Mouse (Mus musculus) embryonic facial prominence, embryonic 15.5 days (tissue): ENCODE results near the gene Mreg. TPM values are rescaled to one million over a fixed set of nuclear protein-coding genes. Genes with fewer than 3 reads are reported as not detected.

ENCODE experiments used
- ATAC-seq: fragments of 200-750 bp; cut with Nextera tagmentation; 2 replicates; pipeline ENCODE4 v1.8.0; 2017; ENCODE audit warnings: low read depth, moderate TSS enrichment; ENCODE audit not compliant: insufficient number of reproducible peaks, low FRiP score, low TSS enrichment
- H3K27ac ChIP-seq: fragments of 300-500 bp; sonication (generic); replicated peaks from 2 replicates; pipeline ENCODE4 v1.5.1; 2015; ENCODE audit warnings: mild to moderate bottlenecking, inconsistent platforms
- H3K27me3 ChIP-seq: fragments of 300-500 bp; sonication (generic); 2 replicates; pipeline ENCODE4 v1.6.1; 2015; ENCODE audit warnings: inconsistent platforms
- H3K36me3 ChIP-seq: fragments of 300-500 bp; sonication (generic); 2 replicates; pipeline ENCODE4 v1.6.1; 2015; ENCODE audit warnings: mild to moderate bottlenecking, inconsistent platforms
- H3K4me1 ChIP-seq: fragments of 300-500 bp; sonication (generic); 2 replicates; pipeline ENCODE4 v1.6.1; 2015; ENCODE audit warnings: inconsistent platforms
- H3K4me2 ChIP-seq: fragments of 300-500 bp; sonication (generic); replicated peaks from 2 replicates; pipeline ENCODE4 v1.6.1; 2015; ENCODE audit warnings: mild to moderate bottlenecking, inconsistent platforms
- H3K4me3 ChIP-seq: fragments of 300-500 bp; sonication (generic); replicated peaks from 2 replicates; pipeline ENCODE4 v1.5.1; 2015; ENCODE audit warnings: mild to moderate bottlenecking, inconsistent platforms
- H3K9ac ChIP-seq: fragments of 300-500 bp; sonication (generic); 2 replicates; pipeline ENCODE4 v1.6.1; 2015; ENCODE audit warnings: inconsistent platforms
- H3K9me3 ChIP-seq: fragments of 300-500 bp; sonication (generic); replicated peaks from 2 replicates; pipeline ENCODE4 v1.6.1; 2016; ENCODE audit warnings: inconsistent platforms
- WGBS: fragments of 180-500 bp; shearing (Covaris S2); methylation state at CpG from one replicate; pipeline ENCODE4 v1.1.7; 2015; 5-methylcytosine and 5-hydroxymethylcytosine counted together
- polyA plus RNA-seq: library from polyadenylated mRNA; unstranded; fragments of >200 nt; fragmentation: Nextera tagmentation; extraction: Ambion mirVana; gene quantifications from 2 replicates; pipeline ENCODE4 v1.2.1, GENCODE M21; 2015

Gene Mreg
- polyA plus RNA-seq, 1 experiment from 2014 or later = 10.4 TPM

GRCm38 (mm10) chr1:72167024-72167423, 45.1 kb downstream of the Mreg start:
- no peak overlapping the region for H3K4me2 ChIP-seq
- no peaks in the 10 kb centered on the region for H3K27me3 ChIP-seq
- WGBS = 92% methylated on average over 10 of the region's 10 CpGs
- no peak overlapping the region for H3K9ac ChIP-seq
- H3K9me3 ChIP-seq = no peaks in the 10 kb centered on the region
- no peak overlapping the region for H3K27ac ChIP-seq
- ATAC-seq = no peak
- H3K36me3 ChIP-seq = no peaks in the 10 kb centered on the region
- no peak overlapping the region for H3K4me3 ChIP-seq
- no peaks in the 10 kb centered on the region for H3K4me1 ChIP-seq

GRCm38 (mm10) chr1:72166468-72166814, 45.7 kb downstream of the Mreg start:
- Histone ChIP-seq H3K27ac (no peak overlapping the region), H3K4me2 (no peak overlapping the region), H3K36me3 (no peaks in the 10 kb centered on the region), H3K4me3 (no peak overlapping the region), H3K4me1 (no peaks in the 10 kb centered on the region), H3K9ac (no peak overlapping the region), H3K9me3 (no peaks in the 10 kb centered on the region), H3K27me3 (no peaks in the 10 kb centered on the region)
- no peak for ATAC-seq
- WGBS = 92% methylated on average over 5 of the region's 5 CpGs

- no peak for ATAC-seq
- 84% methylated on average over 20 of the region's 20 CpGs for WGBS
- H3K9me3 ChIP-seq = no peaks in the 10 kb centered on the region
These were observed 46.2 kb downstream of the Mreg start for GRCm38 (mm10) chr1:72165723-72166467.

GRCm38 (mm10) chr1:72160321-72160720, 51.8 kb downstream of the Mreg start:
- H3K36me3 ChIP-seq = no peaks in the 10 kb centered on the region
- H3K27ac ChIP-seq = no peak overlapping the region
- no peak overlapping the region for H3K9ac ChIP-seq
- WGBS = 78% methylated on average over 7 of the region's 7 CpGs
- H3K4me1 ChIP-seq = no peaks in the 10 kb centered on the region
- no peaks in the 10 kb centered on the region for H3K27me3 ChIP-seq
- no peak overlapping the region for H3K4me3 ChIP-seq
- 0 out of 2 replicates have a peak, but pooled peaks have one; percentile 56 for ATAC-seq
- H3K9me3 ChIP-seq = no peaks in the 10 kb centered on the region
- H3K4me2 ChIP-seq = no peak overlapping the region

More at GRCm38 (mm10) chr1:72165723-72166467, 46.2 kb downstream of the Mreg start:
- Histone ChIP-seq H3K27me3 (no peaks in the 10 kb centered on the region), H3K4me3 (no peak overlapping the region), H3K36me3 (no peaks in the 10 kb centered on the region), H3K4me2 (no peak overlapping the region), H3K4me1 (no peaks in the 10 kb centered on the region), H3K9ac (no peak overlapping the region), H3K27ac (no peak overlapping the region)

GRCm38 (mm10) chr1:72145041-72145440, 67.1 kb downstream of the Mreg start:
- H3K4me2 ChIP-seq = no peak overlapping the region
- no peak for ATAC-seq
- H3K9ac ChIP-seq = no peak overlapping the region
- no peaks in the 10 kb centered on the region for H3K36me3 ChIP-seq
- H3K9me3 ChIP-seq = no peaks in the 10 kb centered on the region
- H3K4me1 ChIP-seq = no peaks in the 10 kb centered on the region
- H3K27ac ChIP-seq = no peak overlapping the region
- no peak overlapping the region for H3K4me3 ChIP-seq
- no peaks in the 10 kb centered on the region for H3K27me3 ChIP-seq

DNA sequence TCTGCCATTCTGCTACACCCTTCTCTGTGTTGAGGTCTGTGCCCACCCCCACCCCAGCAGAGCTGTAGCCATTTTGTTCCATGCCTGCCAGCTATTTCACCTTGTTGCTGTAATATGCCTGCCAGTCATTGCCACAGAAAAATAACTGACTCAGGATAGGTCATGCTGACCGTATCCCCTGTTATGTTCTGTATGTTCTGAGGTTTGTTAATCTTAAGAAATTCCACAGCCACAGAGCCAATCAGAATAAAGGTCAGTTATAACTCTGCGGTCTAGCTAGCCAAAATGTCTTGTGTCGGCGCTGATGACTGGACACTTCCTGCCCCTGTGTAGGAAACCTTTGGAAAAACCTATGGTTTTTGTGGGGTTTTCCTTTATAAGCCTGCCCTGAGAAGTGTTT, 67.7 kb downstream of the Mreg start:
- WGBS = 85% methylated on average over 4 of the region's 4 CpGs
- no peak overlapping the region for H3K4me2 ChIP-seq
- H3K9ac ChIP-seq = no peak overlapping the region
- H3K4me1 ChIP-seq = no peaks in the 10 kb centered on the region
- H3K36me3 ChIP-seq = no peaks in the 10 kb centered on the region
- ATAC-seq = no peak
- no peaks in the 10 kb centered on the region for H3K9me3 ChIP-seq
- no peaks in the 10 kb centered on the region for H3K27me3 ChIP-seq
- no peak overlapping the region for H3K27ac ChIP-seq
- H3K4me3 ChIP-seq = no peak overlapping the region

DNA sequence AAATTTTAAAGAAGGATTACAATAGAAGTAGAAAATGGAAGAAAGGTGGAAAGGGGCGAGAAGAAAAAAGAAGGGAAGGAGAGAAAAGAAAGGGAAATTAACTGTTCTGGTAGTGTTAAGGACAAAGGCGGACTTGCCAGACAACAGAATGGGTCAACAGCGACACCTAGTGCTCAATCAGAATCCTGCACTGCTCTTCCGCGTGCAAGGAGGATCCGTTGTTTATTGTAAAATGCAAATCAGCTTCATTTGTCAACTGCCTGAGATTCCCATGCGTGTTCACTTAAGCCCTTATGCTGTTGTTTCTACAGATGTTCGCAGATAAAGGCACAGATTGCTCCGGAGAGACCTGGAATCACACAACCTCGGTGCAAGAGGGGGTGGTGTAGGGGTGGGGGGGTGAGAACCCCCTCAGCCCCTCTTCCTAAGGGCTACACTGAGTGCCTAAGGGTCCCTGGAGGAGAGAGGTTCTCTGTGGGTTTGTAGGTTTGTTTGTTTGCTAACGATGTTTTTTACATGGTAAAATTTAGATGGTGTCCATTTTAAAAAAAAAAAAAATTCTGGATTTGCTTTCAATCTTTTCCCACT, 70.1 kb downstream of the Mreg start:
- WGBS = 5% methylated on average over 11 of the region's 11 CpGs
- Histone ChIP-seq H3K9me3 (no peaks in the 10 kb centered on the region), H3K9ac (no peak overlapping the region), H3K4me1 (no peaks in the 10 kb centered on the region), H3K27me3 (no peaks in the 10 kb centered on the region), H3K4me3 (peak overlapping the region; percentile 25), H3K36me3 (no peaks in the 10 kb centered on the region), H3K4me2 (peak overlapping the region; percentile 44), H3K27ac (no peak overlapping the region)
- no peak for ATAC-seq

GRCm38 (mm10) chr1:72136101-72136500, 76.0 kb downstream of the Mreg start:
- 88% methylated on average over 10 of the region's 10 CpGs for WGBS
- no peak for ATAC-seq
- Histone ChIP-seq H3K9ac (no peak overlapping the region), H3K9me3 (no peaks in the 10 kb centered on the region), H3K4me3 (no peak overlapping the region), H3K27ac (no peak overlapping the region), H3K27me3 (no peaks in the 10 kb centered on the region), H3K4me2 (no peak overlapping the region), H3K4me1 (no peaks in the 10 kb centered on the region), H3K36me3 (no peaks in the 10 kb centered on the region)

DNA sequence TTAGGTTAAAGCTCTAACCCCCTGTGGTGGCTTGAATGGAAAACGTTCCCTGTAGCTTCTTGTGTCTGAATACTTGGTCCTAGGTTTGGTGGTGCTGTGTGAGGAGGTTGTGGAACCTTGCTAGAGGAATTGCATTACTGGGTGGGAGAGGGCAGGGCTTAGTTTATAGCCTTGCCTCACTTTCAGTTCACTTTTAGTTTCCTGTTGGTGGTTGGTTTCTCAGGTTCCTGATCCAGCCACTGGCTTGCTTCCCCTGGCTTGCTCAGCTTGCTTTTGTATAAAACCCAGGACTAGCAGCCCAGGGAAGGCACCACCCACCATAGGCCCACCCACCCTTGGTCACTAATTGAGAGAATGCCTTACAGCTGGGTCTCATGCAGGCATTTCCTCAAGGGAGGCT, 77.6 kb downstream of the Mreg start:
- no peaks in the 10 kb centered on the region for H3K27me3 ChIP-seq
- no peaks in the 10 kb centered on the region for H3K36me3 ChIP-seq
- H3K9ac ChIP-seq = no peak overlapping the region
- no peaks in the 10 kb centered on the region for H3K9me3 ChIP-seq
- no peaks in the 10 kb centered on the region for H3K4me1 ChIP-seq
- H3K4me3 ChIP-seq = no peak overlapping the region
- no peak overlapping the region for H3K27ac ChIP-seq
- 64% methylated on average over 1 of the region's 1 CpGs for WGBS
- ATAC-seq = no peak
- no peak overlapping the region for H3K4me2 ChIP-seq

- Histone ChIP-seq H3K27me3 (no peaks in the 10 kb centered on the region), H3K4me2 (no peak overlapping the region; the same call in 1 of the 2 replicates), H3K4me3 (no peak overlapping the region), H3K36me3 (no peaks in the 10 kb centered on the region), H3K27ac (no peak overlapping the region), H3K9ac (no peak overlapping the region), H3K4me1 (no peaks in the 10 kb centered on the region), H3K9me3 (no peaks in the 10 kb centered on the region)
- ATAC-seq = peak; percentile 77
- 32% methylated on average over 23 of the region's 23 CpGs for WGBS
These were observed 88.4 kb downstream of the Mreg start for GRCm38 (mm10) chr1:72123434-72124297.

GRCm38 (mm10) chr1:72121608-72122185, 90.4 kb downstream of the Mreg start:
- no peaks in the 10 kb centered on the region for H3K27me3 ChIP-seq
- H3K9ac ChIP-seq = no peak overlapping the region
- no peak overlapping the region for H3K27ac ChIP-seq
- no peaks in the 10 kb centered on the region for H3K4me1 ChIP-seq
- H3K9me3 ChIP-seq = no peaks in the 10 kb centered on the region
- H3K36me3 ChIP-seq = no peaks in the 10 kb centered on the region
- no peak overlapping the region for H3K4me3 ChIP-seq
- 61% methylated on average over 17 of the region's 17 CpGs for WGBS
- ATAC-seq = no peak
- H3K4me2 ChIP-seq = no peak overlapping the region; the same call in 1 of the 2 replicates
